Mouse (Mus musculus) thymus, adult 18-20 months (tissue): ENCODE results near the gene Mto1.
A peak's percentile ranks its signal among the peaks of the same experiment; 100 is the strongest.

Source experiments
- DNase-seq, 2 experiments: peaks; one replicate each; pipeline ENCODE4 v3.0.0; 2022; ENCODE audit warnings: mixed read lengths in 2 of 2

The Mto1 gene

GRCm38 (mm10) chr9:78447973-78448873, at the start of gene Mto1, which contains the start of gene Gm17324:
TSS of gene Mto1 (plus strand) at chr9:78448208.
TSS of gene Gm17324 (minus strand) at chr9:78448786.
- peak; percentile 75 to 81 for DNase-seq

- no peak for DNase-seq
Observed at GRCm38 (mm10) chr9:78400570-78400969, 47.4 kb upstream of the Mto1 start.

DNA sequence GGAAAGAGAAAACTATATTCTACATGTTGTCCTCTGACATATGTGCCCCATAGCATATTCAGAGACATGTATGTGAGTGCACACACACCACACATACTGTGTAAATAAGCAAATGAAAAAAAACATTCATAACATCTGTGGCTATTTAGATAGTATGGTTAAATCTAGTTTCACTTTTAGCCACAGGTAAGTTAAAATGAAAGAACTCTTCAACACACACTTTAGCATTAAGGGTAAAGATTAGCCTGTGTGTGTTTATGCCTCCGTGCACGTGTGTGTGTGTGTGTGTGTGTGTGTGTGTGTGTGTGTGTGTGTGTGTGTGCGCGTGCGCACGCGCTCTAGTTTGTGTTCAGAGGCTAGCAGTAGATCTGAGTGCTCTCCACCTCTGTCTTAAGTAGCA, 46.4 kb upstream of the Mto1 start:
- DNase-seq: no peak

DNA sequence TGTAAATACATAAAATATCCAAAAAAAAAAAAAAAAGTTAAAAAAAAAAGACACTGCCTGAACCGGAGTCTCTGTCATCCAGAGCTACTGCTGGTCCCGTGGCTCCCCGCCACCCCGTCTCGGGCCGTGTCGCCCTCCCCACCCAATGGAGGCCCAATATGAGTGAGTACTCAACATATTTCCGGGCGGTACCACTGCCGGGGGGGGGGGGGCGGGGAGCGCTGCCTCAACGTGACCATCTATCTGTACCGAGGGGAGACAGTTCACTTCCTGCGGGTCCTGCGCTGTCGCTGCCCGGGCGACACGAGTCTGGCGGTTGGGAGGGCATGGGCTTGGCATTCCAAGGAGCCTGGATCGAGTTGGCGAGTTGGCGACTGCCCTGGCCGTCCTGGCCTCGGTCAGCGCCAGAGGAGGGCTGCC, 20.6 kb upstream of the Mto1 start:
- no peak for DNase-seq

DNA sequence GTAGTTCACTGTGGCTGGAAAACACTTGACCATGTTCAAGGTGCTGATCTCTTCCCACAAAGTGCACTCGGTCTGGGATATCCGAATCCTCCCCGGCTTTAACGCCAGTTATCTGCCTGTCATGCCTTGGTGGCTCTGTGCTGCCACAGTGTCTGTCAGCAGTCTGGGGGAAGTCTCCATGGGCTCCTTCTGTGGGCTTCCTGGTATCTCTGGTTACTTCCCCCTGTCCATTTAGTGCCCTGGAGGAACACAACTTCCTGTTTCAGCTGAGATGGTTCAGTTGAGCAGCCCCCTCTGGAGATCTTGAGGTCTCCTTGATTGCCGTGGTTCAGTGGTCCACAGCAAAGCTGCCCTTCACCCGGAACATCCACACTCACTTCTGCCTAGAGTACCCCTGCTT, 19.8 kb upstream of the Mto1 start:
- no peak for DNase-seq

- DNase-seq: no peak
Observed at GRCm38 (mm10) chr9:78428870-78429432, 19.1 kb upstream of the Mto1 start.

DNA sequence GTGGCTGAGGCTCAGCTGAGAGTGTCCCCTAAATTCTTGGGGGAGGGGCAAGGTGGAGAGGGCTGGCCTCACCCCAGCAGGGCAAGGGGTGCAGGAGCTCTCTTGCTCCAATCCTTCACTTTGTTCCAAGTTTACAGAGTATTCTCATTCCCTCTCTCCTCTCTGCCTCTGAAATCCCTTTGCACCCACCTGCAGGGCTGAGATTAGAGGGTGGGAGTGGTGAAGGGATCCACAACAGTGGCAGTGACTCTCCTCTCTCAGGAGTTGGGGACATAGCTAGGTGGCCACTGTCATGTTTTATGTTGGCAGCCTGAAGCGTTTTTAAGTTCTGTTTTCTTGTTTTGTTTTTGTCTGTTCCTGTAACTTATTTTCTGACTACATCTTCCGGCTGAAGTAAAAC, 18.5 kb upstream of the Mto1 start:
- DNase-seq: no peak

- no peak for DNase-seq
Observed at GRCm38 (mm10) chr9:78430486-78430885, 17.5 kb upstream of the Mto1 start.

DNA sequence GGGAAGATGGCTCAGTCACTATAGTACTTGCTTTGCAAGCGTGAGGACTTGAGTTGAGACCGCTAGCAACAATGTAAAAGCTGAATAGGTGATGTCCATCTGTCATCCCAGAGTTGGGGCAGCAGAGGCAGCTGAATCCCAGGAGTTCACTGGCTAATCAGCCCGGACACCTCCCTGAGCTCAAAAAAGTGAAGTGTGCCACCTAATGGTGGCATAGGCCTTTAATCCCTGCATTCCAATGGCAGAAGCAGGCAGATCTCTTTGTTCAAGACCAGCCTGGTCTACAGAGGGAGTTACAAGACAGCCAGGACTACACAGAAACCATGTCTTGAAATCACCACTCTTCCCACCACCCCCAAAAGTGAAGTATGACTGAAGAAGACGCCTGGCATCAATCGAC, 15.5 kb upstream of the Mto1 start:
- DNase-seq: no peak

DNA sequence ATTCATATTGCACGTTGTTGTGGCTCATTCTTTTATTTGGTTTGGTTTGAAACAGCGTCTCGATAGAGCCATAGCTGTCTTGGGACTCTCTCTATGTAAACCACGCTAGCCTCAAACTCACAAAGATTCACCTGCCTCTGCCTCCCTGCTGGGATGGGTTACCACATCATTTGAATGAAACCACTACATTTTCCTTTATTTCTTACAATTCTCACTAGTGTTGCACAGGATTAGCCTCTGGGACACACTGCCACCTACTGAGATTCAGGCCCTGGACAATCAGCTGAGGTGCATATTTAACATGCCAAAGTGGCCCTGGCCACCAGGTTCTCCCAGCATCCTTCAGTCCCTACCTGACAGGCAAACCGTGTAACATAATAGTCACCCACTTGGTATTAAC, 8.6 kb upstream of the Mto1 start:
- no peak for DNase-seq

DNA sequence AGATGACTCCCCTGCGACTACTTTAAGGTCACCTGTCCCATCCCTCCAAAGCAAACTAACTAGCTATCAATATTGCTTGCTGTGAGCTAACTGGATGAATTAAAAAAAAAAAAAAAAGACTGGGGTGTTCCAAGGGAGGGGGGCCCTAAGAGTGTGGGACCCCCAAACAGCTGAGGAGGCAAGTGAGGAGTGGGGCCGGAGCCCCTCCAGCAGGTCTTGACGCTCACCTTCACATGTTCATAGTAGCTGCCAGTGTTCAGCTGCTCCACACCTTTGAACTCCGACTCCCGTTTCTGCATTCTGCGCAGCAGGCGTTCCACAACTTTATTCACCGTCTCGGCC, 5.8 kb upstream of the Mto1 start:
- no peak for DNase-seq

DNA sequence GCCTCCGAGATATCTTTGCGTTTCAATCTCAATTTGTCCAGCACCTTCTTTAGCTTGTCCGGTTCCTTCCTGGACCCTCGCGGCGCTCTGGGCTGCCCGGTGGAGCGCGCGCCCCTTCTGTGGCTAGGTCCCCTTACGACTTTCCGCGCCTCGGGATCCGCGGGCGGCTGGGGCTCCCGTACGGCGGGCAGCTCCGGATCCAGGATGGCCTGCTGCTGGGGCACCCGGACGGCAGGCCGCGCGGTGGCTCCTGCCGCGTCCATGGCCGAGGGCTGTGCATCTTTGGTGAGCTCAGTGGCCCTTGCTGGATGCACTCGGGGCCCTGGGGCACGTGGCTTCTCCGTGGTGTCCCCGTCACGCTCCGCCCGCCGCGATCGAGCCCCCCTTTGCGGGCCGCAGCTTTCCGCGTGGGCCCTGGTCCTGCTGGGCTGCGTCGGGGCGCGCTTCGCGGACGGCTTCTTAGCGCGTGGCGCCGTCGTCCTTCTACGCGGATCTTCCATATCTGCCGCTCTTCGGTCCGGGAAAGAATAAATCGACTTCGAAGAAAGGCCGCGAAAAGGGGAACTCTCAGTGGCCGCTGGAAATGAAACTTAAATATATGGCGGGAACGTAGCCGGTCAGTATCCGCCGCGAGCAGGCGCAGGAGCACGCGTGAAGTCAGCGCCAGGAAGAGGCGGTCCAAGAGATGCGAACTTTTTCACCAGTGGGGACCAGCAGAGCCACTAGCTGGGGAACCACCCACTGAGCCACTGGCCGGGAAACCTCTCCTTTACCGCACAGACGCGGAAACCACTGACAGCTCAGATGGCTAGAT, 5.2 kb upstream of the Mto1 start, which contains the start of gene Cgas:
Gene Cgas, minus strand, starts transcription at position 659 of the 814 bp plus-strand sequence.
- peak; percentile 39 to 43 for DNase-seq

- no peak for DNase-seq
Observed at GRCm38 (mm10) chr9:78447606-78447972, 419 bp upstream of the Mto1 start.

GRCm38 (mm10) chr9:78450404-78450803, 2.4 kb downstream of the Mto1 start:
- DNase-seq: no peak

DNA sequence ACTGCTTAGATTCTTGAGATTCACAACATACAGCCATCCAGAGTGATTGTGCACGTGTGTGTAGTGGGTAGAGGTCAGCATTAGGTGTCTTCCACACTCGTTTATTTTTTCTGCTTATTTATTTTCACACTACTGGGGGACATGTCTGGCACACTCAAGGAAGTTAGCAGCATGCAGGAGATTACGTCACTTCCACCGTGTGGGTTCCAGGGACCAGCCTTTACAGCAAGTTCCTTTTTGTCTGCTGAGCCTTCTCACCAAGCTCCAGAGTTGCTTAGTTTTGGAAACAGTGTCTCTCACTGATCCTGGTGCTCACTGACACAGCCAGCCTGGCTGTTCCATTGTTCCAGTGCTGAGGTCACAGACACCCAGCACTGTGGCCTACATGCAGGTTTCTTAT, 3.4 kb downstream of the Mto1 start:
- peak in 1 of 2 experiments; percentile 26 for DNase-seq

- no peak for DNase-seq
Observed at GRCm38 (mm10) chr9:78457026-78457425, 9.0 kb downstream of the Mto1 start.

DNA sequence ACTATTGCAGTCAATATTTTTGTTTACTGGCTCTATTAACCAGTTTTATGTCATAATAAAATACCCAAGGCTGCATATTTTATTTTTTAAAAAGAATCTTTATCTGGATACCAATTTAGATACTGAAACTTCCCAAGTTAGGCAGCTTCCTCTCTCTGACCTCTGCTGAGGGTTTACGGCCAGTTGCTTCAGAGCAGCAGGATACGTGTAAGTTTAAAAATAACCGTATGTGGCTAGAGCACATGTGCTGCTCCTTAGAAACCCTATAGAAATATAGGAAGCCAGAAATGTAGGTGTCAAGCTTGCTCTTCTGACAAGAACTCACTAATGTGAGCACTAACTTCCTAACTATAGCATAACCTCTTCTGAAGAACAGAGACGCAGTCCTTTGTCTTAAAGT, 15.3 kb downstream of the Mto1 start:
- DNase-seq: no peak

- DNase-seq: no peak
Observed at GRCm38 (mm10) chr9:78465725-78466124, 17.7 kb downstream of the Mto1 start.

DNA sequence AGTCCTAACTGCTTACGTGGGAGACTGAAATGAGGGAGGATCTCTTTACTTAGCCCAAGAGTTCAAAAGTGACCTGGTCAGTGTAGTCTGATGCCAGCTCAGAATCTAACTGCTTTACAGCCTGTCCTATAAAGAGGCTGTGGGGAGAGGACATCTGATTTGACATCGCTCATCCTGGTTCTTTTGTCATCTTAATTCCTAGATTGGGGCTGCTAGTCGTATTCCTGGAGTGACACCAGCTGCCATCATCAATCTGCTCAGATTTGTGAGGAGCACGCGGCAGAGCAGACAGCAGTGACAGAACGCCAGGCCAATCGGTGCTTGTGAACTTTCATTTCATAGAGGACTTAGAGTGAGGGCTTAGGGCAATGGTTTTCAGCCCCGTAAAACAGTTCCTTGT, 25.6 kb downstream of the Mto1 start:
- no peak for DNase-seq

GRCm38 (mm10) chr9:78474270-78474669, 26.3 kb downstream of the Mto1 start:
- no peak for DNase-seq

GRCm38 (mm10) chr9:78474771-78475382, 26.9 kb downstream of the Mto1 start:
- no peak for DNase-seq

GRCm38 (mm10) chr9:78475383-78475780, 27.4 kb downstream of the Mto1 start:
- no peak for DNase-seq

GRCm38 (mm10) chr9:78475873-78476272, 27.9 kb downstream of the Mto1 start:
- no peak for DNase-seq
